Mouse (Mus musculus): Measurements from ENCODE around the gene Sowahd. TPM values are rescaled to one million over a fixed set of nuclear protein-coding genes. Genes with fewer than 3 reads are reported as not detected.

Gene Sowahd
- polyA plus RNA-seq (2015; fragmentation: Nextera tagmentation; extraction: Ambion mirVana), result 0.10 TPM in 1 of 2 replicates, not detected in the other

GRCm38 (mm10) chrX:37048066-37048889, at the start of gene Sowahd:
Sowahd (plus strand) TSS chrX:37048845.
- peak within 1 kb of the TSS; percentile 41 for H3K4me3 ChIP-seq
- peaks cover 75% of the 10 kb centered on the region for H3K27me3 ChIP-seq
- 17% methylated on average over 31 of the region's 38 CpGs for WGBS
- H3K36me3 ChIP-seq, result no peaks in the 10 kb centered on the region
- H3K9me3 ChIP-seq, result no peaks in the 10 kb centered on the region
- no peak within 1 kb of the TSS for H3K27ac ChIP-seq
- no peak for ATAC-seq (ENCODE audit: low FRiP score)
- H3K4me1 ChIP-seq (replicated peaks), result peaks cover 15% of the 10 kb centered on the region
- H3K9ac ChIP-seq, result peak within 1 kb of the TSS; percentile 58; the same call in 1 of the 2 replicates
- peak within 1 kb of the TSS; percentile 62 for H3K4me2 ChIP-seq

GRCm38 (mm10) chrX:37013870-37014269, 34.8 kb upstream of the Sowahd start:
- Histone ChIP-seq H3K4me1 (replicated peaks) (no peaks in the 10 kb centered on the region), H3K4me2 (no peak overlapping the region), H3K27ac (no peak overlapping the region), H3K9ac (no peak overlapping the region), H3K4me3 (no peak overlapping the region), H3K9me3 (no peaks in the 10 kb centered on the region), H3K36me3 (no peaks in the 10 kb centered on the region), H3K27me3 (no peaks in the 10 kb centered on the region)
- 73% methylated on average over 5 of the region's 5 CpGs for WGBS
- no peak for ATAC-seq (ENCODE audit: low FRiP score)

- Histone ChIP-seq H3K4me2 (no peak overlapping the region), H3K4me3 (no peak overlapping the region), H3K9ac (no peak overlapping the region), H3K4me1 (replicated peaks) (no peaks in the 10 kb centered on the region), H3K27me3 (no peaks in the 10 kb centered on the region), H3K9me3 (no peaks in the 10 kb centered on the region), H3K36me3 (no peaks in the 10 kb centered on the region), H3K27ac (no peak overlapping the region)
- 90% methylated on average over 9 of the region's 9 CpGs for WGBS
- ATAC-seq (ENCODE audit: low FRiP score), result no peak
Observed at GRCm38 (mm10) chrX:37018150-37018654, 30.4 kb upstream of the Sowahd start.

- no peak for ATAC-seq (ENCODE audit: low FRiP score)
Observed at GRCm38 (mm10) chrX:37019045-37019444, 29.6 kb upstream of the Sowahd start.

GRCm38 (mm10) chrX:37022690-37023089, 26.0 kb upstream of the Sowahd start:
- 12% methylated on average over 3 of the region's 3 CpGs for WGBS
- Histone ChIP-seq H3K4me2 (no peak overlapping the region), H3K27me3 (no peaks in the 10 kb centered on the region), H3K27ac (no peak overlapping the region), H3K4me3 (no peak overlapping the region), H3K4me1 (replicated peaks) (no peaks in the 10 kb centered on the region), H3K9ac (no peak overlapping the region), H3K36me3 (no peaks in the 10 kb centered on the region), H3K9me3 (no peaks in the 10 kb centered on the region)
- ATAC-seq (ENCODE audit: low FRiP score), result no peak

More at GRCm38 (mm10) chrX:37019045-37019444, 29.6 kb upstream of the Sowahd start:
- Histone ChIP-seq H3K4me2 (no peak overlapping the region), H3K9me3 (no peaks in the 10 kb centered on the region), H3K9ac (no peak overlapping the region), H3K4me3 (no peak overlapping the region), H3K27me3 (no peaks in the 10 kb centered on the region), H3K27ac (no peak overlapping the region), H3K4me1 (replicated peaks) (no peaks in the 10 kb centered on the region), H3K36me3 (no peaks in the 10 kb centered on the region)
- whole genome bisulfite sequencing, result 69% methylated on average over 3 of the region's 3 CpGs

GRCm38 (mm10) chrX:37023652-37024309, 24.9 kb upstream of the Sowahd start:
- H3K4me2 ChIP-seq, result no peak overlapping the region
- no peak overlapping the region for H3K4me3 ChIP-seq
- no peak for ATAC-seq (ENCODE audit: low FRiP score)
- no peaks in the 10 kb centered on the region for H3K9me3 ChIP-seq
- H3K36me3 ChIP-seq, result no peaks in the 10 kb centered on the region
- H3K4me1 ChIP-seq (replicated peaks), result no peaks in the 10 kb centered on the region
- H3K27ac ChIP-seq, result no peak overlapping the region
- H3K27me3 ChIP-seq, result no peaks in the 10 kb centered on the region
- WGBS, result 82% methylated on average over 10 of the region's 10 CpGs
- no peak overlapping the region for H3K9ac ChIP-seq

GRCm38 (mm10) chrX:37028378-37028777, 20.3 kb upstream of the Sowahd start:
- Histone ChIP-seq H3K4me1 (replicated peaks) (no peaks in the 10 kb centered on the region), H3K4me3 (no peak overlapping the region), H3K9ac (no peak overlapping the region), H3K27ac (no peak overlapping the region), H3K27me3 (no peaks in the 10 kb centered on the region), H3K4me2 (no peak overlapping the region), H3K36me3 (no peaks in the 10 kb centered on the region), H3K9me3 (no peaks in the 10 kb centered on the region)
- WGBS, result 53% methylated on average over 3 of the region's 3 CpGs
- ATAC-seq (ENCODE audit: low FRiP score), result no peak

GRCm38 (mm10) chrX:37042726-37043125, 5.9 kb upstream of the Sowahd start:
- no peak for ATAC-seq (ENCODE audit: low FRiP score)
- no peaks in the 10 kb centered on the region for H3K9me3 ChIP-seq
- H3K27ac ChIP-seq, result no peak overlapping the region
- peaks cover 24% of the 10 kb centered on the region for H3K27me3 ChIP-seq
- H3K4me3 ChIP-seq, result no peak overlapping the region
- no peaks in the 10 kb centered on the region for H3K36me3 ChIP-seq
- H3K4me1 ChIP-seq (replicated peaks), result no peaks in the 10 kb centered on the region
- H3K4me2 ChIP-seq, result no peak overlapping the region
- WGBS, result 26% methylated on average over 9 of the region's 9 CpGs
- no peak overlapping the region for H3K9ac ChIP-seq

GRCm38 (mm10) chrX:37048890-37049823, 512 bp downstream of the Sowahd start:
- peak overlapping the region; percentile 62 for H3K4me2 ChIP-seq
- 21% methylated on average over 70 of the region's 70 CpGs for WGBS
- H3K9me3 ChIP-seq, result no peaks in the 10 kb centered on the region
- no peaks in the 10 kb centered on the region for H3K36me3 ChIP-seq
- peak overlapping the region; percentile 58; the same call in 1 of the 2 replicates for H3K9ac ChIP-seq
- peaks cover 15% of the 10 kb centered on the region for H3K4me1 ChIP-seq (replicated peaks)
- H3K27ac ChIP-seq, result no peak overlapping the region
- H3K4me3 ChIP-seq, result peak overlapping the region; percentile 41
- ATAC-seq (ENCODE audit: low FRiP score), result no peak
- H3K27me3 ChIP-seq, result peaks cover 75% of the 10 kb centered on the region

GRCm38 (mm10) chrX:37063902-37064301, 15.3 kb downstream of the Sowahd start:
- Histone ChIP-seq H3K9me3 (no peaks in the 10 kb centered on the region), H3K27ac (no peak overlapping the region), H3K36me3 (no peaks in the 10 kb centered on the region), H3K4me3 (no peak overlapping the region), H3K4me2 (no peak overlapping the region), H3K27me3 (no peaks in the 10 kb centered on the region), H3K4me1 (replicated peaks) (no peaks in the 10 kb centered on the region), H3K9ac (no peak overlapping the region)
- no peak for ATAC-seq (ENCODE audit: low FRiP score)
- WGBS, result 92% methylated on average over 9 of the region's 9 CpGs

- Histone ChIP-seq H3K9me3 (no peaks in the 10 kb centered on the region), H3K9ac (no peak overlapping the region), H3K4me3 (no peak overlapping the region), H3K27me3 (no peaks in the 10 kb centered on the region), H3K36me3 (no peaks in the 10 kb centered on the region), H3K4me1 (replicated peaks) (no peaks in the 10 kb centered on the region), H3K4me2 (no peak overlapping the region), H3K27ac (no peak overlapping the region)
- 93% methylated on average over 3 of the region's 3 CpGs for WGBS
- ATAC-seq (ENCODE audit: low FRiP score), result no peak
Observed at GRCm38 (mm10) chrX:37067299-37067698, 18.7 kb downstream of the Sowahd start.

- no peak overlapping the region for H3K4me2 ChIP-seq
- ATAC-seq (ENCODE audit: low FRiP score), result no peak
- H3K9ac ChIP-seq, result no peak overlapping the region
- no peaks in the 10 kb centered on the region for H3K9me3 ChIP-seq
- WGBS, result 92% methylated on average over 5 of the region's 5 CpGs
- H3K4me1 ChIP-seq (replicated peaks), result no peaks in the 10 kb centered on the region
- H3K27me3 ChIP-seq, result no peaks in the 10 kb centered on the region
- H3K4me3 ChIP-seq, result no peak overlapping the region
- H3K36me3 ChIP-seq, result no peaks in the 10 kb centered on the region
- no peak overlapping the region for H3K27ac ChIP-seq
Observed at GRCm38 (mm10) chrX:37068766-37069165, 20.1 kb downstream of the Sowahd start.

Data from hindbrain, embryonic 13.5 days (tissue).